Mouse (Mus musculus) yolk sac, embryonic 10.5 days (tissue): ENCODE measurements around the gene Cux2.

Experiments
- DNase-seq: peaks from one replicate; pipeline ENCODE4 v3.0.0-alpha.2; 2017; ENCODE audit warnings: low spot score

Gene Cux2

DNA sequence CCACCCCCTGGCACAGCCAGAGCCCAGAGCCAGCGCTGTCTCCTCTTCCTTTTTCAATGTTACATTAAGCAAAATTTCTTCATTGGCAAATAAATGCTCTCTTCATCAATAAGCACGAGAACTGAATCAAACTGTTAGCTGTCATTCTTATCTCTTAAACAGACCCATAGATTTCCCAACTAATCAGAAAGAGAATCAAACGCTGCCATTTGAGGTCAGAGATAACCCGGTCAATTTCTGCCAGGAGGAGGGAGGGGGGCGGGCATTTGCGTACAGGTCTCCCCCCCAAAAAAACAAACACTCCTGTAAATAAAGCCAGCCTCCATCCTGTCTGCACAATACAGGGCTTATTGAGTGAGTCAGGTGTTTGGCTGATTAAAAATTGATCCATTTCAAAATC is 33.2 kb downstream of the Cux2 start:
- DNase-seq, result no peak

DNA sequence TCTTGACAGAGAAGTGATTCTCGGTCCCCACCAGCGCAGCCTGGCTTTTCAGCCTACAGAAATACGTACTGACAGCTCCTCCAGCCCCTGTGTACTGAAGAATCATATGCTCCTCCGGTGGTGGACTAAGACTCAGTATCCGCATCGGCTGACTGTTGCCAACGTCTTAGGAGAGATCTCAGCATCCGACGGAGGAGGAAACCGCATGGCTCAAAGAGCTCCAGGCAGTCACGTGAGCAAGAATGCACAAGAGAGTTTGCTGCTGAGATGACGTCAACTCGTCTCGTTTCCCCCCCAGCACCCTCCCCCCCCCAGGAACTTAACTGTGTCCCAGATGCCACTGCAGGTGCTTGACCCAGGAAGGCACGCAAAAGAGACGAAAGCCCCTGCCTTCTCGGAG is 34.8 kb downstream of the Cux2 start:
- no peak for DNase-seq

DNA sequence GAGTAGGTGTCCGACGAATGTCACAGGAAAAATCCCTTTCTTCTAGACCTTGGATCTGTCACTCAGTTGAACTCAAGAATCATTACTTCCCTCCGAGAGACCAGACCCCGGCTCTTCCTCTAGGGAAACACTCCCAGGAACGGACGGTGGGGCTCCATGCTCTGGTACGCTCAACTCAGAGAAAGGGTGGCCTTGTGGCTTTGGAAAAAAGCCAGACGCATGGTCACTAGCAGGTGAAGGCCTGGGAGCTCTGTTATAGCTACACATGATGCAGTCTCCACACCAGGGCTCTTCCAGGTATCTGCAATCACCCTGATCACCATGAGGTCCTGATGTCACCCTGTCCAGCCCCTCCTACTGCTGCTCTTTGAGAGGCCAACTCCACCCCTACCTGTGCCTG is 35.2 kb downstream of the Cux2 start:
- no peak for DNase-seq

DNA sequence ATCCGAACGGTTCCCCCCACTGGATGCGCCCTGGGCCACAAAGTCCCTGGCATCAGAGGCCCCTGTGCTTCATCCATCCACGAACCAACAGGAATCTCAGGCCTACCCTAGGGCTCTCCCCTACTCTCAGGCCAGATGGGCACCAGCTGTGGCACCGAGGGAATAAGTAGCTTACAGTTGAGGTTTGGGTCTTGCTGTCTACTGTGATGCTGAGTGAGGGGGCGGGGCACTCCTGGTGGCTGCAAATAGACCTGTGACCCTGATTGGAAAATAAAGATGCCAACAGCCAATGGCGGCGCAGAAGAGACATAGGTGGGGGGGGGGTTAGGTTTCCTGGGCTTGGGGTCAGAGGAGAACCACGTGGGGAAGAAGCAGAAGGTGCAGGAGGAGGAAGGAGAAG is 38.6 kb downstream of the Cux2 start:
- DNase-seq, result peak; percentile 8

DNA sequence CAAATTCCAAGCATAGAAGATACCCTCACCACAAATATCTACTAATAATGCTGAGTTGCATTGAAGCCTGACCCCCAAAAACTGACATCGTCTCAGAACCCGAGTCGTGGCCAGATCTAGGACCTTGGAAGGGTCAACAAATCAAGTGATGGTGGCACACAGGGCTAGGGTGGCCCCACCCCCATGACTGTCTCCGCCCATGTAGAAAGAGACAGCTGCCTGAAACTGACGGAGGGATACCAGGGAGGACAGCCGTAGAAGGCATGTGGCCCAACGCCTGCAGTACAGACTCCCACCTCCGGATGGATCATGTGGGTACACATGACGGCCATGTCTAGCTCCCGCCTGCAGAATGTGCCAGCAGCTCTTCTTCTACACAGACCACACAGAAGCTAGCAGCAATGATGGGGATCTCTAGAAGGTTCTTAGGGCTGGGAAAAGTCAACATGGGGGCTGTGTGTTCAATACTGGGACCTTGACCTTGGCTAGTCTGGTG is 41.9 kb downstream of the Cux2 start:
- no peak for DNase-seq

DNA sequence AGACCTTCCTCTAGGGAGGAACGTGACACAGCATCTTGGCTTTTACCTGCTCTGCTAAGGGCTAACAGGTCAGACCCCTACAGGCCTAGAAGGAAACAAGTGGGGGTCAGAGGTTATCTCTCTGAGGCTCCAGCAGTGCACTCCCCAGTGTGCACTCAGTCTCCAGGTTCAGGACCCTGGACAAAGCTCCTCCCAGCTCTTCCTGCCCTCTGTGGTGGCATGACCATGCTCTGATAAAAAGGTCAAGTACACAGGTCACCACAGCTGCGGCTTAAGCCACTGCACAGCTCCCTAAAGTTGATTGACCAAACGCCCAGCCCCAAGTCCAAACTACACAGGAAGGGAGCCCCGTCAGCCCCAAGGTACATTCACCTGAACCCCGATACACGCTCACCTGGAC is 46.4 kb downstream of the Cux2 start:
- peak; percentile 74 for DNase-seq

DNA sequence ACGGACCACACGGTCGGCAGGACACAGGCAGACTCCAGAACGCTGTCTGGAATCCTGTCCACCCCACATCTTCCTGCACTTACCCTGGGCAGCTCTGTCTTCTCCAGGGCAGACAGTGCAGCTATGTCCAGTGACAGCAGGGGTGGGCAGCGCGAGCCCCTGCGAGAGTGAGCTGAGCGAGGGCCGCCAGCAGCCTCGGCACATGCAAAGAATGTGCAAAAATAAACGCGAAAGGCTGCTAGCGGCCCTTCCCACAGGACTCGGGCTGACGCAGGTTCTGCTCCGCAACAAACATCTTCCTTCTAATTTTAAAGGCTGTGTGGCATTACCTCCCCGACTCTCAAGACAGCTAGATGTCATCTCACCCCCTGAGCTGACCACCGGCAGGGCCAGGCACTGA is 47.8 kb downstream of the Cux2 start:
- no peak for DNase-seq

DNA sequence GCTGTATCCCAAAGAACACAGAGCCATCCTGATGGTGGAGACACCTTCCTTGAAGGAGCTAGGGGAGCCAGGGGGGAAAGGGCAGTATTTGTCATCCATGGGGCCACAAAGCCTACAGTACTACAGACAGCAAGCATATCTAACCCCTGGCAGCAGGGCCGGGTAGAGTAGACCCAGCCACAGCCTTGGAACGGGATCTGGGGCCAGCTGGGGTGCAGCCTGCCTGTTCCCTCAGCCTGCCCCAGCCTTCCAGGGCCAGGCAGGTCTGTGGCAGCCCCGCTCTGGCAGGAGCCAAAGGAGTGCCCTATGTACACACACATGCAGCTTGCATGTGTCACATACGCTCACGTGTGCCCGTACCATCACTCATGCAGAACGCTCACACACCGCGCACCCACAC is 48.6 kb downstream of the Cux2 start:
- no peak for DNase-seq

DNA sequence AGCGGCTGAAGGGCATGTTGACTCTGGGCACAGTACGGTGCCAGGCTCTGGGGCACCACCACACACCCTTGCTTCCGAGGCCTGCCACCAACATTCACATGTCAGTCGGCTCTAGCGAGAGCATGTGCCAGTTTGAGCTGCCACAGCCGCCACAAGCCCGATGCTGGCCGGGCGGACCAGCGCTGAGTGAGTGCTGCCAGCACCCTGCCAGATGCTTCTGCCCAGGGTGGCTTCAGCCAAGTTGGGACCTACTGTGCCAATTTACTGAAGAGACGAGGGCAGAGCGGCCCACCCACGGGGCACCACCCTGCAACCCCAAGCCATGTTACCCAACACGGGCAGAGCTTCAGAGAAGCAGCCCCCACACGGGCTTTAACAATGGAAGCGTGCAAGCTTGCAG is 49.5 kb downstream of the Cux2 start:
- DNase-seq, result no peak

DNA sequence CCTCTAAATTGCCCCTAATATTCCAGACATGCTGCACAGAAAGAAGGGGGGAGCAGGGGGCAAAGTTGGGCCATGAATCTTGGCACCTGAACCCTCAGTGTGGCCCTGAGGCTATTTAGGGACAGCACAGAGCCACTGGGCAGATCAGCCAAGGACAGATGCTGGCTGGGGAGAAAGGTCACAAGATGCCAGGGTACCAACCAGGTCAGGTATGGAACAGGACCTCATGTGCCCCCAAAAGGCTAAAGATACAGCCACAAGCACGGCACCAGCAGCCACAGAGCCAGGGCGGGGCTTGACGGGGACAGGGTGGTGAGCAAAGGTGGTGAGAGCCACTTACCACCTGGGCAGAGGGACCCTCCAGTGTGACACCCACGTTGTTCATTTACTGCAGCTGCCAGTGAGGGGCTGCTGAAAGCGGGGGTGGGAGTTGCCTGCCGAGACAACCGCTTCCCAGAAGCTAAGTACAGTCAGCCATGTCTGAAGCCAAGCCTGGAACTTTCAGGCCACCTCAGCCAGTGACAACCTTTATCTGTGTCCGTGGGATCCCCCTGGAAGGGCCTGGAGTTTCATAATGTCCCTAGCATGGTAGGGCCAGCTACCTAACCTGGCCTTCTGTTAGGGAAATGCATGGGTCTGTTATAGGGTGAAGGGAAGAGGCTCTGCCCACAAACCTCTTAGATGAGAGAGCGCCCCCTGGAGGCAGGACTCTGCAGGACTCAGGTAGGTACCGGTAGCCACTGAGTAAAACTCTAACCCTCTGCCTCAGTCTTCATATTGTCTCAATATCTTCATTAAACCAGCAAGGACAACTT is 50.7 kb downstream of the Cux2 start:
- DNase-seq, result no peak

DNA sequence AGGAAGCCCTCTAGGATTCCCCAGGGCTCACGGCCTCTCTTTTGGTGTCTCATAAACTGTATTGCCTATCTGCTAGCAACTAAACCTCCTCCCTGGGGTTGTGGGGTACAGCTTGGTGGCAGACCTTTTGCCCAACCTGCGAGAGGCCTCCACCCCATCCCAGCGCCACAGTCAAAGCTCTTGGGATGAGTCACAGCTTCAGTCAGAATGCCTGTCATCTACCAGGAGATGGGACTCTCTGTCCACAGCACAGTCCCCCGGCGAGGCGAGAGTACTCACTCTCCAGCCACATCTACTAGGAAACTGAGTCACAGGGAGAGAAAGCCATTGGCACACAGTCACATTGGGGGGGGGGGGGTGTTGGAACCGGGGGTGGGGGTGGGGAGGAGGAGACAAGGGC is 51.6 kb downstream of the Cux2 start:
- DNase-seq, result no peak

DNA sequence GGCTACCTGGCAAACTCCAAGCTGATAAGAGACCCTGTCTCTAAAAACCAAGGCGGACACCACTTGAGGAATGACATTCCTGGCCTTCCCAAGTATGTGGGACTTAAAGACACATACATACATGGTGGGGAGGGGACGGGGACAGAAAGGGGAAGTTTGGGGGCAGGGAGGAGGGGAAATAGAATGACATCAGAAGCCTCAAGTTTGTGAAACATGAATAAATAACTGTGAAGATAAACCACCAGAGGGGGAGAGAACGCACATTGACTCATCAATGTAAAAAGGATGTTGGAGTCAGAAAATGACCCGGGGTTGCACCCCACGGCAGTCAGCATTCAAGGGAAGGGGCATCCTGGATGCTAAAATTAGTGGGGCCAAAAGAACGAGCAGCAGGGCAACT is 53.2 kb downstream of the Cux2 start:
- DNase-seq, result no peak

DNA sequence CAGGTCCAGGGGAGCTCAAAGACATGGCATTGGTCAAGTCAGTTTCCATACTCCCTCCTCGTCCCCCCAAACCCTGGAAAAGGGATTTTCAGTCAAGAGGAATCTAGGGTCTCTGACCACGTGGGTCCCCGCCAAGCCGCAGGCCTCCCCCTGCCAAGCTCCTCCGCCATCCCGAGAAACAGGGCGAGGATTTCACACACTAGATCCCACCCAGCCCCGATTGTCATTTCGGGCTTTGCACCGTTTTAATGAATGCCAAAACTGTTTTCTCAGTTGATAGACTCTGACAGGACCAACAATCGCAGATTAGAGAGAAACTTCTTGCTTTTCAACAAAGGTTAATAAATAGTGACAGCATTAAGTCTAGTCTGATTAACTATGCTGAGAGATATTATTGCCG is 55.1 kb downstream of the Cux2 start:
- DNase-seq, result no peak

DNA sequence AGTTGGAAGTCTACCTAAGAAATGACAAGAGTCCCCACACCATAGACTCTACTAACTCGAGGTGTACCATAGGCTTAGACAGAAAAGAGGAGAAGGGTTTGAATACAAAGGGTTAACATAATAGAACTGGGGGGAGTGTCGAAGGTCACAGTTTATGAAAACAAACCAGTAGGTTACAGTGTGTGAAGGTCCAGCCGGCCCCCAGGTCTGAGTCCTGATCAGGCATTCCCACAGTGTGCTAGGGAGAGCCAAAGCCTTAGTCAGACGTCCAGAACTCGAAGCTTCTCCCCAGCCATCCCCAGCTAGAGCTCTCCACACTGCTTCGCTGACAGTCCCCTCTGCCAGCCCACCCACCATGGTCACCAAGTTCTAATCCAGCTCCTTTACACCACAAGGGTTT is 58.0 kb downstream of the Cux2 start:
- no peak for DNase-seq

DNA sequence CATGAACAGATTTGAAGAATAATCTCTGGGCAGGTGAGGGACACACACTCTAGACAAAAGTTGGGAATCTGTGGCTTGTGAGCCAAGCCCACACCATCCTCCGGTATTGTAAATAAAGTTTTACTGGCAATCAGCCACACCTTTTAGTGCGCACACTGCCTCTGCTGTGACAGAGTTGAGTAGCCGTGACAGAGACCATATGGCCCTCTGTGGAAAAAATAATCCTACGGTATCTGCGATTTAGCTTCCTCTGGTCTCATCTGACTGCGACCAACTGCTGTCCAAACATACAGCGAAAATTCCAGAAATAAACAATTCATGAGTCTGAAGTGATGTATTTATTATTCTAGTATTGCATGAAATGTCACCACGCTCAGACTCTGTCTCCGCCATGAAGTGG is 64.0 kb downstream of the Cux2 start:
- DNase-seq, result no peak

DNA sequence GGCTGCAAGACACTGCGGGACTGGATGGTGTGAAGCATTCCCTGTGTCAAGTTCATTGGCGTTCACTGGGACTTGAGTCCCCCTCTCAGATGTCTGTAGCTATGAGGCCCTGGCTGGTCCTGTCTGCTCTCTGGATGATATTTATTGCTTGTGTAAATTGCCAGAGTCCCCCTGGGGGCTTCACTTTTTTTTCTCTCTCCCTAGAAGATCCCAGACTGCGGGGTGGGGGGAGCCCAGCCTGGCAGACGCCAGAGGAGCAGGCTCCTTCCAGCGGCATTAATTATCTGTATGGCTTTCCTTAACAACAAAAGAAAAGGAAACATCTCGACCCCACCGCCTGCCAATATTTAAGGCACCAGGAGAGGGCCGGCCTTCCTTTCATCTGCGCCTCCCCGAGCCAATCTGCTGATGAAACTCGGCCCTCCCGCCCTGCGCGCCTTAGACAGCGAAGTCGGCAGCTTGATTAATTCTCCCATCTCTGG is 68.2 kb downstream of the Cux2 start:
- peak; percentile 17 for DNase-seq

DNA sequence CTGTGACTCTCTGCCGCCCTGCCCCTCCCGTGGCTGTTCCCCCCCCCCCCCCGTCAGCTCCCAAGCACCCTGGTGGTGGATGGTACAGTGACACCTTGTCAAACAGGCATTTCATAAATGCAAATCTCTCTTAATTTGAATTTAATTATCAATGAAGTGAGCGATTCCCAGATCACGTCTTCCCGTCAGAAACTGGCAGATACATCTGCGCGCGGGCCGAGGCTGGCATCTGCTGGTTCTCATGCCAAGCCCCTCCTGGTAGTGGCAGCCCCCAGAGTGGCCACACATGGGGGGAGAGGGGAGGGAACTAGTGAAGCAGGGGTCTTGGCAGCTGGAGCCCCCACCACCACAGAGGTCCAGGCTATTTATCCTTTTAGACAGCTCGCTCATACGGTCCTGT is 73.6 kb downstream of the Cux2 start:
- DNase-seq, result no peak

DNA sequence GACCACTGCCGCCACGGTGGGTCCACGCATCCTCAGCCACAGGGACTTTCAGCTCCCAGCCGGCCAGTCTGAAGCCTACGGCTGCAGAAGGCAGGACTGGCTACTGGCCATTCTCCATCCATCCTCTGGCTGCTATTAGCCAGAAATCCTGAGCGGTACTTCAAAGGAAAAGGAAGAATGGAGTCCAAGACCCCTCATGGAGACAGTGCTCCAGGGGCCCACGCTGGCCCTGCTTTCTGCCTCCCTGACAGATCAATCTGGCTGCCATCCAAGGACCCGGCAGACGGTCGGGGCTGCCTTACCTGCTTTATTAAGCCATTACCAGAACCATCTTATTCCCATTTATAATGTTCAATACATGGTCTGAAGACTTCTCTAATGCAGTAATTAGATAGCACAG is 76.4 kb downstream of the Cux2 start:
- no peak for DNase-seq

DNA sequence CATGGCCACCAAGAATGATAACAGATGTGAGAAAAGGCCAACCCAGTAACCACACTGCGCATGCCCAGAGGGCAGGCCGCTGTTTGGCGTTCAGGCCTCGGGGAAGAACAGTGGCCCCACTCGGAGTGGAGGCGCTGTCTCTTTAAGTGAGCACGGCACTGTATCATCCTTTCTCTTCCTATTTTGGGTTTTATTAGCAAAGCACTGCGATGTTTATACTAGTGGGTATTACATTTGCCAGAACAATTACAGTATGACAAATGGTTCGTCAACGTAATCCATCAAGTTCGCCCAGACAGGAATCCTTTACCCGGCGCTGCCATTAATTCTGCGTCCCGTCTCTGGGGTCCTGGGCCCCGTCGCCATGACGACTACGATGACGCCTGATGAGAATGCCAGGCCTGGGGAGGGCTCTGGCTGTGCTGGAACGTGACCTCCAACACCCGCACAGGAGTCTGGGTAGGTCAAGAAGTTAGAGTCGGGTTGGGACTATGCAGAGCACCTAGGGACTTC is 77.2 kb downstream of the Cux2 start:
- DNase-seq, result peak; percentile 51

DNA sequence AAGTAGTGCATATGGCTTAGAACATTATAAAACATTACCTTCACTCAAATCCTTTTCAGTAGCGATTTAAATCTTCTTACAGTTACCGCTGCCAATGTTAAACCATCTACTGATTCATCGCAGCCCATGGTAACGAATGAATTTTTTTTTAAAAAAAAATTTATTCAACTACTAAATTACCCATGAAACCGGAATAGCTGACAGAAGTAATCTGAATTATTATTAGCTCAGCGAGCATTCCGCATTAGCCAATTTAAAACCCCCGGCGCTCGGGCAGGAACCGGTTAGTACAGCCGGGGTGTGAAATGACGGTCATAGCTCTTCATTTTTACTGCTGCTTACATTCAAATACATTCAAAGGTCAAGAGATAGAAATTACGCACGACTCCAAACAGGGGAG is 80.9 kb downstream of the Cux2 start:
- DNase-seq, result no peak

DNA sequence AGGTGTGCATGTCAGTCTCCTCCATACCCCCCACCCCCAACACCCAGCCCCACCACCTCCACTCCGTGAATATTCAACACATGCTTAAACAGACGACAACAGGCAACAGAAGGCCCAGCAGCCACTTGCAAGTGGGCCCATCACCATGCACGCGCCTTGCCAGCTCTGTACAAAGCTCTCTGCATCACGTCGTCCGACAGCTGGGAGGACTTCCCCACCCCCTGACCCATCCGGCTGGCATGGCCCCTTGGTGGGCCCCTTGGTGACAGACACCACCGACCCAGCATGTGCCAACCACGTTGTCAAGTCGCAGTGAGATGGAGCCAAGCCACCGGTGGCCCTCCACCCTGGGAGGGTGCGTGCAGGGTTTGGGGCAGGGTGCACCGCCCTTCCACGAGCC is 81.5 kb downstream of the Cux2 start:
- DNase-seq, result no peak

DNA sequence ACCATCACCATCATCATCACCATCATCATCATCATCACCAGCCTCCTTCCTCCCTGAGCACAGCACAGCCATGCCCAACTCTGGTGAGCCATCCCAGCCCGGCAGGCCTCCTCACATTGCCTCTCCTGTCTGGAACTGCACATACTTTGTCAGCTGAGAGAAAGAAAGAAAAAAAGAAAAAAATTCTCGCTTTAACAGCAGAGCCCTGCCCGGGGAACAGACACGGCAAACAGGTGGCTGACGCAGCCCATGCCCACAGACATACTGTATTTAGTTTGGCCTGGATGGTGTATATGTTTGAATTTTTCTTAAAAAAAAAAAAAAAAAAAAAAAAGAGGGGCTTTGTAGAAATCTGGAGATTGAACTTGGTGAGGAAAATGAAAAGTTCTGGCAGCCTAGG is 82.4 kb downstream of the Cux2 start:
- no peak for DNase-seq

DNA sequence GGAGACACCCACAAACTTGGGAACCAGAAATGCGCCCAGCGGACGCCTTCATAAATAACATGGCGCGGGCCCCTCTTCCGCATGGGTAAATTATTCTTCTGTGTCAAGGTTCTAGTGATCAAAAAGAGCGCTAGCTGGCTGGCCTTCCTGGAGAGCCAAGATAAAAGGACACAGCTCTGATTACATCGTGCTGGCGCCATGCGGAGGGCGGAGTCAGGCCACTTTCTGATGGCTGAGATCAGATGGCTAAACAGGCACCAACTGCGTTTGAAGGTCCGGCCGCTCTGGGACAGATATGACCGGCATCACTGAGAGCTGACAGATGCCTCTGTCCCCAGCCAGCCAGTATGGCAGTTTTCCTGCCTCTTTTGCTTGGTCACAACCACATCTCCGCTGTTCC is 83.0 kb downstream of the Cux2 start:
- DNase-seq, result peak; percentile 15

DNA sequence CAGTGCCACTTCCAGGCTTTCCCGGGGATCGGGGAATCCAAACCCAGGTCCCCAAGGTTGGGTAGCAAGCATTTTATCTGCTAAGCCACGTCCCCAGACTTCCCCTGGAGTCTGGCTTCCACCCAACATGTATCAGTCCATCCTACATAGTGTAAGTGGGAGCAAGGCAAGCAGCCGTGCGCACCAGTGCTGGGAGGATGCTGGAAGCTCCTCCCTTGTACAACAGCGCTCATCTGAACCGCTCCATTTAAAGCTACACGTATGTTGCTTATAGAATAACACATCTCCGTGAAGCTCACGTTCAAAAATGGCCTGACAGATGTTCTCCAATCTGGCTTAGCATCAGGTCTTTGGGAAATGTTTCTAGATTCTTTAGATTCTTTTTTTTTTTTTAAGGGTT is 86.9 kb downstream of the Cux2 start:
- no peak for DNase-seq
